In the genomic region with DNA sequence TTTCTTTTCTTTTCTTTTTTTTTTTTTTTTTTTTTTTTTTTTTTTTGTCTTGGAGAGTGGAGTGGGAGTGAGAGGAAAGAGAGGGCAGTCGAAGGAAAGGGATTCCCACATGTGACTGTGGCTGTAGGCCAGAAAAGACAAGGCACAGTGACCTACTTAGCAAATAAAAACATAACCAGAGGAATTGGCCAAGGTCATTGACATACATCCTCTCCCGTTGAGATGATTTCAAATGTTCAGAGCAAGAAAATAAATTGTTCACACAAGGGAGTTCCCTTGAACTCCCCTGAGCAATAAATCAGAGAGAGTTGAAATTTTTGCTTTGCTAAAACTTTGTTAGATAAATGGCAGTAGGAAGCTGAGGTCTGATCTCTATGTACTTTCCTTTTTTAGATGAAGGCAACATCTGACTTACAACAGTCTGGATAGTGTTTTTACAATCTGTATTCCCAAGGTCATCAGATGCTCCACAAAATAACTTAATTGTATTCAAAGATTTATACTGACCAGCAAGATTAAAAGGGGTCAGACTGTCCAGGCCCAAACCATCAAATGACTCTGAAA, we compare ENCODE assay signal across 11 mouse cellular contexts.
DNase-seq lines count a peak whose midpoint lies in the region; ATAC-seq lines count a peak whose summit lies in the region.
"Had no signal": no experiment of that assay in that cellular context is flagged by ENCODE, and none has a peak within 500 bp of the region (broad histone marks: within the 10 kb centered on the region; RNA-seq: fewer than 3 reads in every experiment).

No protein-coding gene starts in this region.

- DNase-seq in heart, adult 8-10 months (ENCODE audit: low spot score), result peak; percentile 1
- DNase-seq in testis, postnatal 14 days (ENCODE audit: low spot score), result peak; percentile 21
- no peak for DNase-seq in testis, postnatal 10 days (ENCODE audit: low spot score)
- DNase-seq in kidney, adult 9 months, result peak; percentile 33
- no peak for DNase-seq in natural killer cell, adult 2 months (ENCODE audit: low spot score in 2 of 2)
- DNase-seq in right cerebral cortex, postnatal 25 days, result no peak
- DNase-seq: lung, postnatal 14 days; right cerebral cortex, adult 18-20 months had no signal

- H3K27me3 ChIP-seq in heart, embryonic 12.5 days (replicated peaks), result no peaks in the 10 kb centered on the region
- H3K27me3 ChIP-seq: hindbrain, embryonic 13.5 days; limb, embryonic 15.5 days had no signal

- WGBS in heart, embryonic 12.5 days, result 43% methylated on average over 2 of the region's 2 CpGs

- H3K9me3 ChIP-seq in heart, embryonic 12.5 days (replicated peaks), result no peaks in the 10 kb centered on the region
- H3K9me3 ChIP-seq: hindbrain, embryonic 13.5 days; limb, embryonic 15.5 days had no signal

- H3K36me3 ChIP-seq in heart, embryonic 12.5 days, result no peaks in the 10 kb centered on the region
- H3K36me3 ChIP-seq: hindbrain, embryonic 13.5 days; limb, embryonic 15.5 days had no signal

- H3K4me1 ChIP-seq in heart, embryonic 12.5 days (replicated peaks), result no peaks in the 10 kb centered on the region
- H3K4me1 ChIP-seq: hindbrain, embryonic 13.5 days; limb, embryonic 15.5 days had no signal

- no peak overlapping the region for H3K9ac ChIP-seq in heart, embryonic 12.5 days
- H3K9ac ChIP-seq: hindbrain, embryonic 13.5 days; limb, embryonic 15.5 days had no signal

- H3K27ac ChIP-seq in heart, embryonic 12.5 days (ENCODE audit: poor library complexity, severe bottlenecking), result no peak overlapping the region
- H3K27ac ChIP-seq: hindbrain, embryonic 13.5 days; limb, embryonic 15.5 days had no signal

- ATAC-seq in heart, embryonic 12.5 days (ENCODE audit: insufficient number of reproducible peaks, low FRiP score), result no peak

- no peak overlapping the region for H3K4me2 ChIP-seq in heart, embryonic 12.5 days
- H3K4me2 ChIP-seq: hindbrain, embryonic 13.5 days; limb, embryonic 15.5 days had no signal

- no peak overlapping the region for H3K4me3 ChIP-seq in heart, embryonic 12.5 days
- H3K4me3 ChIP-seq: hindbrain, embryonic 13.5 days; limb, embryonic 15.5 days had no signal

Comparison
In these comparisons a context has a peak if more than half of its experiments do, and no peak if none do; other contexts are left out.
1. DNase-seq: peak in heart, adult 8-10 months (single experiment), testis, postnatal 14 days (single experiment) and kidney, adult 9 months (single experiment); none in testis, postnatal 10 days (single experiment), natural killer cell, adult 2 months (0 of 2) and right cerebral cortex, postnatal 25 days (single experiment).